ENCODE assay signal across 10 mouse cellular contexts in genomic region chr1:136227870-136228269, GRCm38 (mm10). TPM values are rescaled to one million over a fixed set of nuclear protein-coding genes. Genes with fewer than 3 reads are reported as not detected.
DNase-seq lines count a peak whose midpoint lies in the region; ATAC-seq lines count a peak whose summit lies in the region.
"Had no signal": no experiment of that assay in that cellular context is flagged by ENCODE, and none has a peak within 500 bp of the region (broad histone marks: within the 10 kb centered on the region; RNA-seq: fewer than 3 reads in every experiment).

No protein-coding gene starts in this region.

- H3K27ac ChIP-seq in limb, embryonic 13.5 days: 0 out of 2 replicates have a peak overlapping the region, but pooled peaks have one; percentile 15
- no peak overlapping the region for H3K27ac ChIP-seq in limb, embryonic 10.5 days
- no peak overlapping the region for H3K27ac ChIP-seq in embryonic facial prominence, embryonic 12.5 days
- H3K27ac ChIP-seq: forebrain, embryonic 15.5 days; hindbrain, embryonic 15.5 days had no signal

- no peak overlapping the region for H3K4me3 ChIP-seq in limb, embryonic 13.5 days
- no peak overlapping the region for H3K4me3 ChIP-seq in limb, embryonic 10.5 days
- H3K4me3 ChIP-seq in embryonic facial prominence, embryonic 12.5 days: no peak overlapping the region
- H3K4me3 ChIP-seq: forebrain, embryonic 15.5 days; hindbrain, embryonic 15.5 days; megakaryocyte, embryonic 14.5 days had no signal

- H3K4me1 ChIP-seq in limb, embryonic 13.5 days: peaks cover 53% of the 10 kb centered on the region
- H3K4me1 ChIP-seq in limb, embryonic 10.5 days: peaks cover 52% of the 10 kb centered on the region
- H3K4me1 ChIP-seq in embryonic facial prominence, embryonic 12.5 days: peaks cover 42% of the 10 kb centered on the region

- H3K4me2 ChIP-seq in limb, embryonic 13.5 days (replicated peaks): no peak overlapping the region
- H3K4me2 ChIP-seq in embryonic facial prominence, embryonic 12.5 days (replicated peaks): peak overlapping the region; percentile 7; the same call in 1 of the 2 replicates
- H3K4me2 ChIP-seq: forebrain, embryonic 15.5 days had no signal

- H3K36me3 ChIP-seq in limb, embryonic 13.5 days: peaks cover 51% of the 10 kb centered on the region
- peaks cover 57% of the 10 kb centered on the region for H3K36me3 ChIP-seq in limb, embryonic 10.5 days
- peaks cover 48% of the 10 kb centered on the region for H3K36me3 ChIP-seq in embryonic facial prominence, embryonic 12.5 days
- H3K36me3 ChIP-seq: forebrain, embryonic 15.5 days; hindbrain, embryonic 15.5 days had no signal

- H3K9me3 ChIP-seq in limb, embryonic 13.5 days: no peaks in the 10 kb centered on the region
- H3K9me3 ChIP-seq in limb, embryonic 10.5 days (replicated peaks): no peaks in the 10 kb centered on the region
- no peaks in the 10 kb centered on the region for H3K9me3 ChIP-seq in embryonic facial prominence, embryonic 12.5 days
- H3K9me3 ChIP-seq: forebrain, embryonic 15.5 days; hindbrain, embryonic 15.5 days; megakaryocyte, embryonic 14.5 days had no signal

- 83% methylated on average over 4 of the region's 4 CpGs for WGBS in limb, embryonic 13.5 days
- WGBS in limb, embryonic 10.5 days: 84% methylated on average over 4 of the region's 4 CpGs
- WGBS in embryonic facial prominence, embryonic 12.5 days: 76% methylated on average over 4 of the region's 4 CpGs

- no peak for ATAC-seq in limb, embryonic 13.5 days (ENCODE audit: low FRiP score, low read depth)
- ATAC-seq in embryonic facial prominence, embryonic 12.5 days (ENCODE audit: insufficient number of reproducible peaks, insufficient read depth, low FRiP score, low TSS enrichment): no peak
- ATAC-seq: forebrain, embryonic 15.5 days had no signal

- no peak overlapping the region for H3K9ac ChIP-seq in limb, embryonic 13.5 days
- H3K9ac ChIP-seq in embryonic facial prominence, embryonic 12.5 days: no peak overlapping the region
- H3K9ac ChIP-seq: forebrain, embryonic 15.5 days; hindbrain, embryonic 15.5 days had no signal

- H3K27me3 ChIP-seq in limb, embryonic 13.5 days: no peaks in the 10 kb centered on the region
- H3K27me3 ChIP-seq in limb, embryonic 10.5 days (ENCODE audit: low read depth, poor library complexity, severe bottlenecking): no peaks in the 10 kb centered on the region
- H3K27me3 ChIP-seq in embryonic facial prominence, embryonic 12.5 days: no peaks in the 10 kb centered on the region
- H3K27me3 ChIP-seq: forebrain, embryonic 15.5 days; hindbrain, embryonic 15.5 days had no signal

- DNase-seq in limb, embryonic 10.5 days (ENCODE audit: low spot score): no peak
- DNase-seq in adipocyte (ENCODE audit: low spot score): peak; percentile 25
- peak; percentile 69 to 80 for DNase-seq in kidney, postnatal 4 days
- no peak for DNase-seq in thymus, postnatal 10 days (ENCODE audit: low spot score in 2 of 2)
- DNase-seq in spleen, postnatal 4 days (ENCODE audit: low spot score in 2 of 2): no peak

RNA-seq across cellular contexts. Expression of gene Inava, which starts 6.2 kb away (rescaled TPM):
- 18.8 and 21.1 TPM in 2 replicates for polyA plus RNA-seq in limb, embryonic 13.5 days (2015; fragmentation: Nextera tagmentation; extraction: Ambion mirVana)
- 23.6 and 29.2 TPM in 2 replicates for polyA plus RNA-seq in limb, embryonic 10.5 days (2016; fragmentation: Nextera tagmentation; extraction: Ambion mirVana)
- polyA plus RNA-seq in embryonic facial prominence, embryonic 12.5 days (2016; fragmentation: Nextera tagmentation; extraction: Ambion mirVana): 24.6 and 25.5 TPM in 2 replicates

RNA-seq across cellular contexts. Expression of gene Mroh3, which starts 15.2 kb away (rescaled TPM):
- 0.17 TPM in 1 of 2 replicates, not detected in the other for polyA plus RNA-seq in limb, embryonic 13.5 days (2015; fragmentation: Nextera tagmentation; extraction: Ambion mirVana)
- 0.15 and 0.25 TPM in 2 replicates for polyA plus RNA-seq in limb, embryonic 10.5 days (2016; fragmentation: Nextera tagmentation; extraction: Ambion mirVana)
- polyA plus RNA-seq in embryonic facial prominence, embryonic 12.5 days (2016; fragmentation: Nextera tagmentation; extraction: Ambion mirVana): 0.31 TPM in 1 of 2 replicates, not detected in the other
- polyA plus RNA-seq: forebrain, embryonic 15.5 days; hindbrain, embryonic 15.5 days had no signal

RNA-seq across cellular contexts. Expression of gene Gpr25, which starts 32.8 kb away (rescaled TPM):
- not detected in 2 replicates for polyA plus RNA-seq in limb, embryonic 13.5 days (2015; fragmentation: Nextera tagmentation; extraction: Ambion mirVana)
- polyA plus RNA-seq in limb, embryonic 10.5 days (2016; fragmentation: Nextera tagmentation; extraction: Ambion mirVana): not detected in 2 replicates
- polyA plus RNA-seq in embryonic facial prominence, embryonic 12.5 days (2016; fragmentation: Nextera tagmentation; extraction: Ambion mirVana): not detected in 2 replicates

Comparison
In these comparisons a context has a peak if more than half of its experiments do, and no peak if none do; other contexts are left out.
1. DNase-seq: peak in adipocyte (single experiment) and kidney, postnatal 4 days (2 of 2); none in limb, embryonic 10.5 days (single experiment), thymus, postnatal 10 days (0 of 2) and spleen, postnatal 4 days (0 of 2).